Mouse (Mus musculus) brain, adult 2 months (tissue): ENCODE results near the gene Upf2.

Source experiments
- DNase-seq: peaks from one replicate; pipeline ENCODE4 v3.0.0; 2011; ENCODE audit warnings: low read depth, low spot score

Upf2 gene

DNA sequence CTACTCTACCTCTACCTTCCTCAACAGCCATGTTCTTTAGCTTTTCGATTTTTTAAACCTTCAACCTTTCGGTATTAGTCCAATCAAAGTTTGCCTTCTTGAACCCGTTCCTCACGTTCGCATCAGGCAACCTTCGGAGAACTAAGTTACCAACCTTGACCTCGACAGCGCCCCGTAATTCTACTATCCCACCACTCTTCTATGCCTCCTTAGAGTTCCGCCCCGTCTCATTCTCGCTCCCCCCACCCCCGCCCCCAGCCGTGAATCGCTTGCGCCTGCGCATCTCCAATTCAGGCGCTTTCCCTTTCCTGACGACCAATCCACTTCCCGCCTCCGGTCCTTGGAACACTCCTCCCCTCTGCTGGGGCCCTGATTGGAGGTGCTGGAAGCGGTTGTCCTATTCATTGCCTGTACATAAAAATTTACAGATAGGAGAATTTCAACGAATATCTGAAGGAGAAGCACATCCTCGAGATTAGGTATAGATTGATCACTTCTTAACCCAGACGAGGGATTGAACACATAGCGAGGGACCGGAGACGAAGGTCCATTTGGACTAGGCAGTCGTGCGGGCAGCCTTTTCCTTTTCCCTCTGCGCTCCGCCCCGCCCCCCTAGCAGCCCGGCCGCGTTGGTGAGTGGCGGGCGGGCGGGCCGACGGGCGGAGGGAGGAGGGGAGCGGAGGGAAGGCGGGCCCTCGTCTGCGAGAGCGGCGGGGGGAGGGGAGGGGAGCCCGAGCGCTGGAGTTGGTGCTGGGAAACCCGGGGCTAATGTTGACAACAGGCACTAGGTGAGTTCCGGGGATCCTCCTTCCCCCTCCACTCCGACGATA, at the start of gene Upf2:
Gene Upf2, plus strand, starts transcription at position 704 of the 830 bp plus-strand sequence.
- peak; percentile 99 for DNase-seq

DNA sequence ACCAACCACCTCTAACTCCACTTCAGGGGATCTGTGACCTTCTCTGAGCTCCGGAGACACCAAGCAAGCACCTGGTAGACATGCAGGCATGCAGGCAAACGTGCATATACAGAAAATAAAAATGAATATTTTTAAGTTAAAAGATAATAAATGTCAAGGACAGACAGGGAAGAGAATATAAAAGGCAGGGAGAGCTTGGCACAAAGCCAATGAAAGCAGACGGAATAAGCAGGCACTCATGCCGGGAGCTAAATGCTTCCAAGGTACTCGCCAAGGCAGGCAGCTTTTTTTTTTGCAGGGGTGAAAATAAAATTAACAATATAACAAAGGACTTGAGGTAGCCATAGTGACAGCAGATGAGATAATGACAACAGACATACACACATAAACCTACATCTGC, 45.2 kb upstream of the Upf2 start:
- DNase-seq: peak; percentile 85

DNA sequence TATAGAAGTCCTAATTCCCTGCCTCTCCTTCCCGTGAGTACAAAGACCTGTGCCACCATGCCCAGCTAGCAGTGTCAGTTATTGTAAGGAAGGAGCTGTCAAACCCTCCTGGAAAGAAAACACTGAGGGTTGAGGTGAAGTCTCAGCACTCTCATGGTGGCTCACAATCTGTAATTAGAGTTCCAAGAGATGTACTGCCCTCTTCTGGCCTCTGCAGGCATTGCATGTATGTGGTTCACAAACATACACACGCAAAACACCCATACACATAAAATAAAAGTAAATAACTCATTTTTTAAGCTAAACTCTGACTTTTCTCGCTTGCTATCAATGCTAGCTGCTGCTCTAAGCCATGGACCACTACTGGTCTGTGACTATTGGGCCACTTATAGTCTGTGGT, 44.6 kb upstream of the Upf2 start:
- DNase-seq: peak; percentile 64

DNA sequence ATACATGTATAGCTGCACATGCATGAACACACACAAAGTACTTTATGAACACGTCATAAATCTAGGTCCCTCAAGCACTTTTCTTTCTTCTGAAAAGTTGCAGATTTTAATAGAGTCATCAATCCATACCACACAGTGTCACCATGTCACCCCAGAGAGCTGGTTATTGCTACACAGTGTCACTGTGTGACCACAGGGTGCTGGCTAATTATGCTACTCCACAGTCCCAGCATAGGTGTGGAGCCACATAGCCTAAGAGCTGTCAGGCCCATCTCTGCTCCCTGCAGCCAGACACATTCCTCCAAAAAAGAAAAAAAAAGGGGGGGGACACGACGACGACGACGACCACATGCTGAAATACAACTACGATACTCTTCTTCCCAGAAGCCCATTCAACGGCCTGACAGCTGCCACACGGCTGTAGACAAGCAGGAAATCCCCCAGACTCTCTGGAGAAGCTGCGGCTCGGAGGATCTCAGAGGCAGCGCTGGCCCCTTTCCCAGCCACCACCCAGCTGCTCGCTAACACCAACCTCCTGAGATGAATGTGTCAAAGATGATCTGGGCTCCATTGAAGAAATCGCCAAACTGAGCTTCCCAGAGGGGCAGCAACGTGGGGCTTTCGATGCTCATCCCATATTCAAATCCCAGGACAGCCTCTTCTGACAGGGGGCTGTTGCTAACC, 39.8 kb upstream of the Upf2 start:
- no peak for DNase-seq

DNA sequence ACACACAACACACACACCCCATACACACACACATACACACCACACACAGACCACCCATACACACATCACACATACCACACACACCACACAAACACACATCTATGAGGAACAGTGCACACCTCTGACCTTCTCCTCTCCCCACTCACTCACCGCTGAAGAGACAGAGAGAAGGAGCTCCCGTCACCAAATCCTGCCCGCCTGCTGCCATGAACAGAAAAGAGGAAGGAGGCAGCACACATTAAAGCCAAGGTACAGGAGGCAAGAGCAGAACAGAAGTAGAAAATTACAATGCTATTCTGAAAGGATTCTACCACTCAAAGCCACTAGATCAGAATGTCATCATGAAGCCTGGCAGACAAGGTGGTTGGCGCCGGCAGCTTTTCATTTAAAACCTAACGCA, 28.4 kb upstream of the Upf2 start:
- DNase-seq: no peak

DNA sequence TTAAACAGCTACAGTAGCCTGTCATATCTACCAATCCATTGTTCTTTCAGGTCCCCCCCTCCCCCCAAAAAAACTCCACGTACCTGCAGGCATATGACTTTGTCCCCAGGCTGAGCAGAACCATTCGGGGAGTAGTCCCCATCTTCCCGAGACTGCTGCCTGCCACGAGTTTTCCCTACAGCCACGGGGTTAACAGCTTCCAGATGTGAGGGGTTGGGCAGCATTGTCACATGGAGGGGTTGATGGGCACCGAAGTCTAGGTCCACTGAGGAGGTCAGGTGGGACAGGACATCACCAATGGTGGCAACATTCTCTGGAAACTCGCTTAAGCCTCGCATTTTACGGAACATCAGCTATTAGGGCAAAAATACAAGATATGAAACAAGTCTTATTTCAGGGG, 27.5 kb upstream of the Upf2 start:
- DNase-seq: no peak

DNA sequence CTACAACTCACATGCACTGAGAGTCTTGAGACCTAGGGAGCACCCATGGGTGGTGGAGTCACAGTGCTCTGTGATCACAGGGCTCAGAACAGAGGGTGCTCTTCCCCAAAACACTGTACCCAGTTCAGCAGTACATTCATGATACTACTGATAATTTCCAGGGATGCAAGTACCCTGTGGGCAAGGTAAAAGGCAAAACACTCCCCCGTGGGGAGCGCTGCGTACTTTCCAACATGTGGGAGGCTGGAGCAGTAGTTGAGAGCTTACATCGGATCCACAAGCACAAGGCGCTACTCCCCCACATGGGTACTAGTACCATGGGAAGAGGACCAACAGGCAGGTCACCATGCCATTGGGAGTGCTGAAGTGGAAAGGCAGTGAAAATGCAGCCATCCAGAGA, 23.8 kb upstream of the Upf2 start:
- no peak for DNase-seq

DNA sequence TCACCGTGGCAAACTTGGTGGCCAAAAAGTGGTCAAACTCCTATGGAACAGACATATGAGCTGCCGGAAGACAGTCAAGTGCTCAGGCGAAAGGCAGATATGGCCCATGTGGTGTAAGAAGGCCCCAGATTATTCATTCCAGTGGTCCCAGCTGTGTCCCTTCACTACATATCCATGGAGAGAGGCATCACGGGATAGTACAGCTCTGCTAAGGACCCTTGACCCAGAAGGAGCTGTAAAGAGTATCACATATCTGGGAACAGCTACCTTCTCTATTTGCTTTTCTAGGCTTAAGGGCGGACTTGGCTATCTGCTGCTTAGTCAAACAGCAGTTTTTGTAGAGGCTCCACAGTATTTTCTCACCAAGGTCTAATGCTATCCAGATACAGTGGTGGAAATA, 21.5 kb upstream of the Upf2 start:
- no peak for DNase-seq

DNA sequence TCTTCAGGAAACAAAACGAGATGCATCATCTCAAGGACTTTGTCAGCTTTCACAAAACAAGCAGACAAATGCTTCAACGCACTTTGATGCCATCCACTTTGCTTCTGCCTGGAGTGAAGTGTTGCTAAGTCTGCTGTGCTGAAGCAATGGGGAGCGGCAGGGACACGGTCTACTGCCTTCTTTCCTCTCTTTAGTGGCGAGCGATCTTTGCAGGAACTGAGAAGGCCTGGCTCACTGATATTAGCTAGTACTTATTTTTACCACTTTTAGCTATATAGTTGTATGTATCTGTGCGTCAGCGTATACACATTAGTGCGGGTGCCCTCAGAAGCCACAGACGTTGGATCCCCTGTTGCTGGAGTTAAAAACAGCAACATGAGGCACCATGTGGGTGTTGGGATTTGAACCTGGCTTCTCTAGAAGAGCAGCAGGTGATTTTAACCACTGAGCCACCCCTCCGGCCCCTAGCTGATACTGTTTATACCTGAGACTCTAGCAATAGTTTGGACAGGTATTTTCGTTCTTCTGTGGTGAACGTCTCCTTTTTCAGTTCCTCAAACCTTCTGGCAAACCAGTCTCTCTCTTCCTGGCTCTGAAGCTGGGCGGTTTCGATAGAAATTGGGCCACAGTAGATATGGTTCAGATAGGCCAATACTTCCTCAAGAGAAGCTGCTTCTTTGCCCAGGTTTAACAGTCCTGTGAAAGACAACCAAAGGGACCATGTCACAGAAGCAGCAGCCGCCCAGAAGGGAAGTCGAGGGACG, 20.8 kb upstream of the Upf2 start:
- no peak for DNase-seq

DNA sequence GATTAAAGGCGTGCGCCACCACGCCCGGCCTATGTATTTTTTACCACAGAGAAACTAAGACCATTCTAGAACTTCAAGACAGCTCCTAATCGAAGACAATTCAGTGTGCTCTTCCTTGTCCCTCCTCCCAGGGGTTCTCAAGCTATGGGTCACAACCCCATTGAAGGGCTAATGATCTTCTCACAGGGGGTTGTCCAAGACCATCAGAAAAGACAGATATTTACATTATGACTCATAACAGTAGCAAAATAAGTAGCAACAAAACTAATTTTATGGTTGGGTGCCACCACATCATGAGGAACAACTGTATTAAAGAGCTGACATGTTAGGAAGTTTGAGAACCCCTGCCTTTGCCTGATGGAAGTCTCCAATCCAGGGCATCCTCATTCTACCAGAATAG, 19.3 kb upstream of the Upf2 start:
- DNase-seq: no peak

DNA sequence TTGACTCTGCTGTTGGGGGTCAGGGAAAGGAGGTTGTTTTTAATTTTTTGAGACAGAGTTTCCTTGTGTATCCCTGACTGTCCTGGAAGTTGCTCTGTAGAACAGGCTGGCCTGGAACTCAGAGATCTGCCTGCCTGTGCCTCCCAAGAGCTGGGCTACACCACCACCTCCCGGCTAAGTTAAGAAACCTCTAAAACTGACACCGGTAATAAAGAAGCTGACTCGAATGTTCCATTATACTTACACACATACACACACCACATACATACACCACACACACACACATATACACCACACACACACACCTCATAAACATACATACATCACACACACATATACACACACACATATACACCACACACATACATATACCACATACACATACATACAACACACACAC, 16.3 kb upstream of the Upf2 start:
- DNase-seq: no peak

DNA sequence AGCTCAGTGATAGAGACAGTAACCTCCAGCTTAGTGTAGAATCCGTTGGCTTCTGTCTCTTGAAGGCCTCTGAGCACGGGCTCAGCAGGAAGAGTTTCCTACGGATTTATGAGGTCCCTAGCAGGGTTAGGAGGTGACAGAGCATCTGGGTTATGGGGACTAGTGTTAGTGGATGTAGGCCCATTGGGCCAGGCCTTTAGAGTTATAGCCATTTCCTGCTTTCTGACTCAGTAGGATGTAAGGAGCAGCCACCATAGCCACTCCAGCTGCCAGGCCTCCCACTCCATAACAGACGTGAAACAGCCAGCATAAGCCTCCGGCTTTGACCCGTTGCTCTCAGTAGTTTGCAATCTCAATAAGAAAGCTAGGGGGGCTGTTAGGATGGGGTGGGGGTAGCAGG, 15.2 kb upstream of the Upf2 start:
- no peak for DNase-seq

DNA sequence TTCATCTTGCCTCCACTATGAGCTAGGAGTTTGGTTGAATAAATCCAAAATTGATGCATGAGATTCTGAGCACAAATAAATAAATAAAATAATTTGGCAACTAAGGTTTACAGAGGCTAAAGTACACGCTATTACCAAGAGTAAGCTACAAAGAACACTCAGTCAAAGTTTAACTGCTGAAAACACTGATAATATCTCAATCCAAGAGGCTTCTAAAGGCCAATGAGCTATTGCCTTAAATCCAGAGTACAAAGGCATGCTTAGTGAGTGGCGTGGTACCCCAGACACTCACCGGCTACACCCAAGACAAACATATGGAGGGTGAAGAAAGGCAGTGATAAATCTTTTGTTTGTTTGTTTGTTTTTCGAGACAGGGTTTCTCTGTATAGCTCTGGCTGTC, 14.7 kb upstream of the Upf2 start:
- DNase-seq: no peak

DNA sequence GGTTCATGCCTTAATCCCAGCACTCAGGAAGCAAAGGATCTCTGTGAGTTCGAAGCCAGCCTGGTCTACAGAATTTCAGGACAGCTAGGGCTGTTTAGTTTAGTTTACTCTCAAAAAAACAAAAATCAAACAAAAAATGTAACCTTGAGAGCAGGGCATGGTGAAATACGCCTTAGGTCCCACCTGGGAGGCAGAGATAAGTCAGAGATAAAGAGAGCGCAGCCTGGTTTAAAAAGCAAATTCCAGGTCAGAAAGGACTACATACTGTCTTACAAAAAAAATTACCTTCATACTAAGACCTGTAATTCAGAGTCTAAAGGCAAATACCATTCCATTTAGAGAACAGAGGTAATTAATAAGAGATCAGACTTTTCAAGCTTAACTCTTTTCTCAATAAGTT, 11.9 kb upstream of the Upf2 start:
- DNase-seq: no peak

DNA sequence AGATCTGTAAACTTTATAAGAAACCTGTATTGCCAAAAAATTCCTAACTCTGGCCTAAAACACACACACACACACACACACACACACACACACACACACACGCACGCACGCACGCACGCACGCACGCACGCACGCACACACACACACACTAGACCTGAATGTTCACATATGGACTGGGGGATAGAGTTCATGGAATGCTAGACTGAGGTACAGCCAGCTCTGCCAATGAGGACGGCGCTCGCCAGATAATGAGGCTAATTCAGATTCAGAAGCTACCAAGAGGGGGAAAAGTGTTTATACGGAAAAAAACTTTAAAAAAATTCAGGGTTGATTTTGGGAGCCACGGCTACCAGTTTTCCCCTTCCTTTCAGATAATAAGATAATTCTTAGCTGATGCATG, 11.4 kb upstream of the Upf2 start:
- no peak for DNase-seq

DNA sequence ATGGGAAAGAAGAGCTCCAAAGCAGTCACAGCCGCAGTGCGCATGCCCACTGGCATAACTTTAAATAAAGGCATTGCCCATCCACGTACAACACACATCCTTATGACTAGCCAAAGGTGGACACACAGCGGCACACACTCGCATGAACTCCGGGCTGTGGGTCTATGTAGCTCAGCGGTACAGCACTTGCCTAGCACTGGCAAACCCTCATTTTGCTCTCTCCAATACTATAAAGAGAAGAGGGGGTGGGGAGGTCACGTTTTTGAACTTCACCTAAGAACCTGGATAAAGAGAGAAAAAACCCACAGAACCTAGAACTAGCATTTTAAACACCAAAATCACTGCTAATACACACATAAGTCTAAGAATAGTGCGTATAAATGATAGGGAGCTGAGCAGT, 10.3 kb upstream of the Upf2 start:
- no peak for DNase-seq

DNA sequence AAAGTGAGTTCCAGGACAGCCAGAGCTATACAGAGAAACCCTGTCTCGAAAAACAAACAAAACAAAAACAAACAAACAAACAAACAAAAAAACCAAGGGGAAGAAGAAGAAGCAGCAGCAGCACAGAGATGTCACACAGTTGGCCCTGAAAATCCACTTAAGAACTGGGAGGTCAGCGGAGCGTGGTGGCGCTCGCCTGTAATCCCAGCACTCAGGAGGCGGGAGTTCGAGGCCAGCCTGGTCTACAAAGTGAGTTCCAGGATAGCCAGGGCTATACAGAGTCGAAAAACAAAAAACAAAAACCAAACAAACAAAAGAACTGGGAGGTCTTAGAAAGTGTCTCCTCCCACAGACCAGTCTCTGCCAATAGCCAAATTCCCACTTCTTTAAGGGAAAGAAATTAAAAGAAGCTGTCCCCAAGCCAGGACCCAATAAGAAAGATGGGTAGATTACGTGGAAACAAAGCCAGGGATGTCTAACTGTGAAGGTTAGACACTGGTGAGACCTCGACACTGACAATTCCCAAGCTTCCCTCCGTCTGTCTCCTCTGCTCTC, 9.3 kb upstream of the Upf2 start:
- DNase-seq: peak; percentile 11

DNA sequence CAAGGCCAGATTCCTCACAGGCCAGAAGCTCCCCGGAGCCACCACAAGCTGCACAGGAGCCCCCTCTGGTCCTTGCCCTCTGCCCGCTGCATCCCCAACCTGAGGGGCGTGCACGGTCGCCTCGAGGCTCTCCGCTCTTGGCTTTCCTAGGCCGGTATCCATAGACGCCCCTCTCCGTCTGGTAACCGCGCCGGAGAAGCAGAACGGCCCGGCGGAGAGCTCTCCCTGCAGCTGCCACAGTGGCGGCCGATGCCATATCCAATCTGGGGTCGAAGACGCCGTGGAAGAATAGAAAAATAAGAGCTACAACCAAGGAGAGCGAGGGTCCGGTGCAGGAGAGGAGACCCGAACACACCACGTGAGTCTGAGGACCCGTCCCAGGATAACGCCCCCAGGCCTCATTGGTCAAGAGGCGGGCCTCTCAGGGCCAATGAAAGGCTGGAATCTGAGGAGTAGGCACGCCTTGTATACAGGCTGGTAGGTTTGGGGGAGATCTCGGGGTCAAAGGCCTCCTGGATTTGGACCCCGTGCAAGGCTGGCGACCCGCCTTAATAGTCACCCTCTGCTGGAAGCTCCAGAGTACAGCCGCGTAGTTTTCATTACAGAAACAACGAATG, 8.7 kb upstream of the Upf2 start, which contains the start of gene Dhtkd1:
Gene Dhtkd1, minus strand, starts transcription at position 377 of the 617 bp plus-strand sequence.
- DNase-seq: peak; percentile 84

DNA sequence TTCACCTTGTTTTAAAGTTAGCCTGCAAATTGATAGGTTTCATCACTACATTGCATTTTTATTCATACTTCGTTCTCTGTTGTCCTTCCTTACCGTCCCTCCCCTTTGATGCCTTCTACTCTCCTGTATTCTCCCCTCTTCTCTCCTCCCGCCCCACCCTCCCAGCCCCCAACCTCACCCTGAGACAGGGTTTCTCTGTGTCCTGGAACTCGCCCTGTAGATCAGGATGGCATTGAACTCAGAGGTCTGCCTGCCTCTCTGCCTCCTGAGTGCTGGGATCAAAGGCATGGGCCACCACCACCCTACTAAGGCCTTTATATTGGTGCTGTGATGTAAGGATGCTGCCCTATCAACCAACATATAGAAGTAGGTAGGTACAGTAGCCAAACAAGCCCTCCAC, 8.2 kb upstream of the Upf2 start:
- no peak for DNase-seq

DNA sequence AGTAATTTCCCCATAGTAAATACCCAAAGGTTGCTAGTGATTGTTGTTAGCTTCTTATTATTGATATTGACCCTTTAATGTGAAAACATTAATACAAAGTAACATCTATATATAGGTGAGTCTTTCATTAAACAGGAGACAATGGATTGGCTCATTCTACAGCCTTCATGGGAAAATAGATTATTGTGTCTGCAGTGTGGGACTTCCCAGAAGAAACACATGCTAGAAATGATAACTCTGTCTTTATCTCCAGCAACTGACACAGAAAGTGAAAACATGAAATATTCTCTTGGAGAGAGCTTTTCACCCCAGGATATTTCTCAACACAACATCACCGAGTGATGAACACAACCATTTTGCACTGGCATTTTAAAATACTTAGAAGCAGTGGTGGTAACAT, 5.6 kb upstream of the Upf2 start:
- no peak for DNase-seq

DNA sequence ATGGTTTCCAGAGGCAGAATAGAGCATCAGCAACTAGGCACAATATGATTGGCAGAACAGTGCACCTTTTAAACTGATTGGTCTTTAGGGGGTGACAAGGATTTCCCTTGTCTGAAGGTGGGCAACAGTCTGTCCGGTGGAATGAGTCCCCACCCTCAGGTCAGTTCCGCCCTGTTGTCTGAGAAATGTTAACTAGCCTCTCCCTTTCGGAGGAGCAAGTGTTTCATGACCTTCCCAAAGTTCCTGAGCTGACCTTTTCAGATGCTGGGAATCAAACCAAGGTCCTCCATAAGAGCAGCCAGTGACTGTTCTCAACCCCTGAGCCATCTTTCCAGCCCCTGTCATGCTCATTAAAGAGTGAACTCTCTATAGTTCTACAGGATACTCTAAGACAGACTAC, 4.4 kb upstream of the Upf2 start:
- DNase-seq: no peak

DNA sequence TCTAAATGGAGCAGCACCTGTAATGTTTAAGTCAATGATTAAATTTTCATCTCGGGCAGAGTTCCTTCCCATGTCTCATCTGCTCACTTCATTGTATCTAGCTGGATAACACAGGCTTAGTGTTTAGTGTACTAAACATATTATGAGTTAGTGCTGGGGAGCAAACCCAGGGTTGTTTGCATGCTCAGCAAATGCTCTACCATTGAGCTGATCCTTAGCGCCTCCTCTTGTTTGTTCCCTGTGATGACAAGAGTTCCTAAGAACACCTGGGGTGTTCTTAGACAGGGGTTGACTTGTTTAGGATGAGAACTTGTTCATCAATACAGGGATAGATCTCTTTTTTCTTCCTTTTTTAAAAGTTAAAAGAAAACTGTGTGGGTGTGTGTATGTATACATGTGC, 2.3 kb upstream of the Upf2 start:
- DNase-seq: no peak
